Mouse (Mus musculus) brain, embryonic 14.5 days (tissue): ENCODE data around the gene Stfa2l1.
"Not testable (repeated sequence)": the region's sequence is repeated elsewhere in the genome, so short reads cannot be mapped to it uniquely, and the experiment has no call there.

ENCODE experiments used
- CTCF ChIP-seq: fragments of 200-500 bp; IDR thresholded peaks from 2 replicates; pipeline ENCODE4 v1.5.1; 2012; ENCODE audit warnings: inconsistent platforms, mild to moderate bottlenecking, moderate library complexity, borderline replicate concordance; ENCODE audit not compliant: insufficient read depth, insufficient read length; ENCODE audit errors: extremely low read depth
- POLR2A ChIP-seq: fragments of 200-500 bp; IDR thresholded peaks from 2 replicates; pipeline ENCODE4 v1.6.1; 2012; ENCODE audit warnings: mild to moderate bottlenecking, inconsistent platforms, borderline replicate concordance; ENCODE audit not compliant: poor library complexity, insufficient read depth, insufficient read length, severe bottlenecking; ENCODE audit errors: extremely low read depth

DNA sequence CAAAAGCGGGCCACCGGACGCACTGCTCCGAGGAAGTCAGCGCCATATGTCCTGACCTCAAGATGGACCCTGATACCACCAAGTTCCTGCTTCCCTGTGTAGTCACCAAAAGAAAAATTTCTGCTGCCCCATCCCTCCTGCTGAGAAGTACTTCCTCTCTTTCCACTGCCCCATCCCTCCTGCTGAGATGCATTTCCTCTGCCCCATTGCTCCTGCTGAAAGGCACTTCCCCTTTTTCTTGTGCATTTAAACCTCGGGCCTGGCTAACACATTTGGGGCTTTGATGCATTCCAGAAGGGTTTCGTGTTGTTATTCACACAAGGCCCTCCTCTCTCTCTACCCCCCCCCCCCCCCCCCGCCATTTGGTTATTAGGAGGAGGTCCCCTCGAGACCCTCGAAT, 11.2 kb downstream of the Stfa2l1 start:
- not testable (repeated sequence) for TF ChIP-seq CTCF, POLR2A
